In the genomic region with DNA sequence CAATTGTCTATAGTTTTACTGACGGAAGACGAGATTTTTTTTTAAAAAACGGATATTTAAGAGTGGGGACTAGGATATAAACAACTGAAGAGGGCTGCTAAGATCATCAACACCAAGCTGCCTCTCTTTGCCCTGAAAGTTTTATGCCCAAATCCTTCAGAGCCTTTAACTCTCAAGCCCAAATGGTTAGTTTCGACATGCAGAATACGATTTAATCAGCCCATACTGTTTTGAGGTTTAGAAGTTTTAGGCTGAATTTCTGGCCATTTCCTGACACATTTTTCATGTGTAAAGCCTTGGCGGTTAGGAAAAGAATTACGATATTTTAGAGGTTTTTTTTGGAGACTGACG, we compare ENCODE assay signal across 8 mouse cellular contexts. TPM values are rescaled to one million over a fixed set of nuclear protein-coding genes. Genes with fewer than 3 reads are reported as not detected.
A peak's percentile ranks its signal among the peaks of the same experiment; 100 is the strongest.
DNase-seq lines count a peak whose midpoint lies in the region; ATAC-seq and TF ChIP-seq lines count a peak whose summit lies in the region.

No protein-coding gene starts in this region.

- no peak for TF ChIP-seq CTCF in G1E (IDR thresholded peaks at IDR 0.05; ENCODE audit: low read depth, low read length)

- H3K27me3 ChIP-seq in heart, embryonic 11.5 days (ENCODE audit: control insufficient read depth, insufficient read depth, low read length), result no peaks in the 10 kb centered on the region
- no peaks in the 10 kb centered on the region for H3K27me3 ChIP-seq in G1E (ENCODE audit: insufficient read depth, low read length)

- DNase-seq in heart, adult 18-20 months, result no peak
- no peak for DNase-seq in G1E (ENCODE audit: low spot score)
- no peak for DNase-seq in layer of hippocampus, postnatal 14 days (ENCODE audit: low spot score in 2 of 2)
- DNase-seq in adrenal gland, adult 2 months, result no peak

- H3K4me2 ChIP-seq in heart, embryonic 11.5 days, result peak overlapping the region; percentile 71

- no peak for ATAC-seq in heart, embryonic 11.5 days (replicated peaks; ENCODE audit: insufficient number of reproducible peaks, low FRiP score, low TSS enrichment)
- no peak for ATAC-seq in G1E (ENCODE audit: extremely low read depth, insufficient number of reproducible peaks, low FRiP score, poor library complexity, severe bottlenecking)
- peak; percentile 10 to 23; a peak in 1 of 4 replicates for ATAC-seq in hematopoietic stem cell, adult 5-6 weeks (replicated peaks in 1 of 2; ENCODE audit: insufficient read depth in 1 of 2, low FRiP score in 2 of 2, low TSS enrichment in 1 of 2, low read depth in 1 of 2, poor library complexity in 2 of 2, severe bottlenecking in 2 of 2)
- peak; percentile 23 for ATAC-seq in megakaryocyte, adult 5-6 weeks (ENCODE audit: poor library complexity, severe bottlenecking)
- ATAC-seq in megakaryocyte-erythroid progenitor cell, adult 5-6 weeks (replicated peaks; ENCODE audit: low FRiP score, low TSS enrichment, poor library complexity, severe bottlenecking), result no peak

- peak overlapping the region; percentile 91; the same call in 1 of the 2 replicates for H3K9ac ChIP-seq in heart, embryonic 11.5 days (ENCODE audit: low read depth, low read length)

- H3K9me3 ChIP-seq in heart, embryonic 11.5 days (replicated peaks; ENCODE audit: control insufficient read depth, low read length), result no peaks in the 10 kb centered on the region
- H3K9me3 ChIP-seq in G1E (replicated peaks), result peaks cover 4% of the 10 kb centered on the region; the same call in 1 of the 2 replicates

- peak overlapping the region; percentile 92 for H3K4me3 ChIP-seq in heart, embryonic 11.5 days (ENCODE audit: low read depth, low read length)
- H3K4me3 ChIP-seq in G1E (ENCODE audit: low read depth, low read length), result peak overlapping the region; percentile 100

- peaks cover 10% of the 10 kb centered on the region for H3K4me1 ChIP-seq in heart, embryonic 11.5 days (ENCODE audit: control insufficient read depth, insufficient read depth, low read length)
- peaks cover 26% of the 10 kb centered on the region for H3K4me1 ChIP-seq in G1E (ENCODE audit: insufficient read depth, low read depth, low read length)

- 52% methylated on average over 8 of the region's 8 CpGs for whole genome bisulfite sequencing in heart, embryonic 11.5 days (ENCODE audit: insufficient replicate concordance)

- peak overlapping the region; percentile 87; the same call in 1 of the 2 replicates for H3K27ac ChIP-seq in heart, embryonic 11.5 days (ENCODE audit: low read depth, low read length)

- H3K36me3 ChIP-seq in heart, embryonic 11.5 days (ENCODE audit: control insufficient read depth, insufficient read depth, low read length), result no peaks in the 10 kb centered on the region
- peaks cover 16% of the 10 kb centered on the region for H3K36me3 ChIP-seq in G1E (replicated peaks)

RNA-seq across cellular contexts. Expression of gene Prpf39, which starts 0.3 kb away (rescaled TPM):
- polyA plus RNA-seq in heart, embryonic 11.5 days (2014; fragmentation: Nextera tagmentation; extraction: Ambion mirVana), result 40.0 and 46.5 TPM in 2 replicates
- total RNA-seq in heart, adult 18-20 months (2021), result 10 to 100 TPM; 12.2 TPM
- total RNA-seq in G1E (2014; fragmentation: Nextera tagmentation), result 169 and 192 TPM in 2 replicates
- total RNA-seq in G1E (2017), result 100 and 122 TPM in 2 replicates
- polyA plus RNA-seq in G1E (2012), result 19.7 and 20.7 TPM in 2 replicates
- 139 and 147 TPM in 2 replicates for total RNA-seq in hematopoietic stem cell, adult 5-6 weeks (2017)
- 29.9 and 38.7 TPM in 2 replicates for total RNA-seq in megakaryocyte, adult 5-6 weeks (2015)
- total RNA-seq in megakaryocyte, adult 5-6 weeks (2017), result 39.2 and 41.0 TPM in 2 replicates
- 10 to 100 TPM; 38.0 to 44.1 TPM for total RNA-seq in layer of hippocampus, postnatal 14 days (2021)
- total RNA-seq in adrenal gland, adult 2 months (2021), result 10 to 100 TPM; 25.0 to 32.2 TPM
- polyA plus RNA-seq in adrenal gland, adult 2 months (2012; rRNA removed), result 2.2 and 2.8 TPM in 2 replicates
- 69.3 and 74.3 TPM in 2 replicates for total RNA-seq in megakaryocyte-erythroid progenitor cell, adult 5-6 weeks (2014; fragmentation: Nextera tagmentation)
- total RNA-seq in megakaryocyte-erythroid progenitor cell, adult 5-6 weeks (2017), result 85.1 and 98.6 TPM in 2 replicates

RNA-seq across cellular contexts. Expression of gene Fkbp3, which starts 38.0 kb away (rescaled TPM):
- 504 and 510 TPM in 2 replicates for polyA plus RNA-seq in heart, embryonic 11.5 days (2014; fragmentation: Nextera tagmentation; extraction: Ambion mirVana)
- 100 to 1,000 TPM; 261 to 263 TPM for total RNA-seq in heart, adult 18-20 months (2021)
- total RNA-seq in G1E (2014; fragmentation: Nextera tagmentation) (226 and 258 TPM in 2 replicates), G1E (2017) (330 and 370 TPM in 2 replicates)
- polyA plus RNA-seq in G1E (2012), result 92.9 and 305 TPM in 2 replicates
- total RNA-seq in hematopoietic stem cell, adult 5-6 weeks (2017), result 333 and 397 TPM in 2 replicates
- 111 and 122 TPM in 2 replicates for total RNA-seq in megakaryocyte, adult 5-6 weeks (2015)
- 101 and 117 TPM in 2 replicates for total RNA-seq in megakaryocyte, adult 5-6 weeks (2017)
- total RNA-seq in layer of hippocampus, postnatal 14 days (2021), result 100 to 1,000 TPM; 169 to 174 TPM
- 100 to 1,000 TPM; 105 to 127 TPM for total RNA-seq in adrenal gland, adult 2 months (2021)
- 10.7 and 10.9 TPM in 2 replicates for polyA plus RNA-seq in adrenal gland, adult 2 months (2012; rRNA removed)
- 165 and 170 TPM in 2 replicates for total RNA-seq in megakaryocyte-erythroid progenitor cell, adult 5-6 weeks (2014; fragmentation: Nextera tagmentation)
- 256 and 286 TPM in 2 replicates for total RNA-seq in megakaryocyte-erythroid progenitor cell, adult 5-6 weeks (2017)

RNA-seq across cellular contexts. Expression of gene Fancm, which starts 39.6 kb away (rescaled TPM):
- polyA plus RNA-seq in heart, embryonic 11.5 days (2014; fragmentation: Nextera tagmentation; extraction: Ambion mirVana), result 7.8 and 9.7 TPM in 2 replicates
- total RNA-seq in heart, adult 18-20 months (2021), result 1 to 10 TPM; 2.7 to 5.0 TPM
- 80.0 and 84.1 TPM in 2 replicates for total RNA-seq in G1E (2014; fragmentation: Nextera tagmentation)
- 51.5 and 68.1 TPM in 2 replicates for total RNA-seq in G1E (2017)
- 5.0 and 7.7 TPM in 2 replicates for polyA plus RNA-seq in G1E (2012)
- total RNA-seq in hematopoietic stem cell, adult 5-6 weeks (2017), result 11.5 and 36.2 TPM in 2 replicates
- 13.0 and 18.7 TPM in 2 replicates for total RNA-seq in megakaryocyte, adult 5-6 weeks (2015)
- total RNA-seq in megakaryocyte, adult 5-6 weeks (2017), result 20.7 and 24.6 TPM in 2 replicates
- total RNA-seq in layer of hippocampus, postnatal 14 days (2021), result 10 to 100 TPM; 10.3 to 10.6 TPM
- 1 to 10 TPM; 6.9 to 9.2 TPM for total RNA-seq in adrenal gland, adult 2 months (2021)
- 2.1 and 2.5 TPM in 2 replicates for polyA plus RNA-seq in adrenal gland, adult 2 months (2012; rRNA removed)
- 24.0 and 32.7 TPM in 2 replicates for total RNA-seq in megakaryocyte-erythroid progenitor cell, adult 5-6 weeks (2014; fragmentation: Nextera tagmentation)
- 31.4 and 66.6 TPM in 2 replicates for total RNA-seq in megakaryocyte-erythroid progenitor cell, adult 5-6 weeks (2017)

Comparison
In these comparisons a context has a peak if more than half of its experiments do, and no peak if none do; other contexts are left out.
1. ATAC-seq: peak in hematopoietic stem cell, adult 5-6 weeks (2 of 2) and megakaryocyte, adult 5-6 weeks (single experiment); none in heart, embryonic 11.5 days (single experiment), G1E (single experiment) and megakaryocyte-erythroid progenitor cell, adult 5-6 weeks (single experiment).